Mouse (Mus musculus) layer of hippocampus, adult 9-10 months (tissue): ENCODE measurements around the gene Cntnap1.

Source experiments
- DNase-seq: peaks from one replicate; pipeline ENCODE4 v3.0.0; 2022; ENCODE audit warnings: low spot score

Gene Cntnap1

DNA sequence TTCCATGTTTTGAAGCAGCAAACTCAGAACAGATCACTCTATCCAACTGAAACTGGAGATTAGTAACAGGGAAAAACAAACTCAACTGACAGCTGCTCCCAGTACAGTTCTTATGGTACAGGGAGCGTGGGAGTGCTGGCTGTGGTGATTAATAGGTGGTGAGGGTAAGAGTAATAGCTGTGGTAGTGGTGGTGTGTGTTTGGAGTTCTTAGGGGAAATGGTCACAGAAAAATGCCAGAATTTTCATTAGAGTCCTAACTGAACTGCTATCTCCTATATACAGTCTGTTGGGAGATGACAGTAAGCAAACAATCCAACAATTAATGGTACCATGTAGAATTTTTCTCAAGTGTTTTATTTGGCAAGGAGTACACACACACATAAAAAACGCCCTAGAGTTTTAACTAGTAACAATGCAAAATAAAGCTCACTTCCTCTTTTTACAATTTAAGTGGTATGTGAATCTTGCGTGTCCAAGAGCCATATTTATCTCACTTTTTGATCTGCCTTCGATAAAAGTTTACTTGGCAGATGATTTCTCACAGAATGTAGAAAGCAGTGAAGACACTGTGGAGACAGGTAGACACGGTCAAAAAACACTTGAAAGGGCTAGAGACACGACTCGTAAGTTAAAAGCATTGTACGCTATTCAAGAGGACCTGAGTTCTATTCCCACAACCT is 51.1 kb downstream of the Cntnap1 start:
- no peak for DNase-seq

DNA sequence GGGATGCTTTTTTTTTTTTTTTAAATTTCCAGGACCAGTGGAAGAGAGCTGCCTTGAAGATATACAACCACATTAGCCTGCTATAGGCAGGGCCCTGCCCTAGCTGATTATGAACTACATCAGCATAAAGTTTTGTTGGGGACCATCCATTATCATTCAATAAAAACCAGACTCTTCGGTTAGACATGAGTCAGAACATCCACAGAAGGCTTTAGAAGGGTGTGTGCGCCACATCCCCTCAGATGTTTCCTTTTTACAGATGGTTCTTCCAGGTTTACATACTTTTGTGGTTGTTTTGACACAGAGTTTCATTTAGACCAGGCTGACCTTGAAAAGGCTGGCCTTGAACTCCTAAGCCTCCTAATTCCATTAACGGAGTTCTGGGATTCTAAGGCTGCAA is 54.0 kb downstream of the Cntnap1 start:
- DNase-seq = no peak

DNA sequence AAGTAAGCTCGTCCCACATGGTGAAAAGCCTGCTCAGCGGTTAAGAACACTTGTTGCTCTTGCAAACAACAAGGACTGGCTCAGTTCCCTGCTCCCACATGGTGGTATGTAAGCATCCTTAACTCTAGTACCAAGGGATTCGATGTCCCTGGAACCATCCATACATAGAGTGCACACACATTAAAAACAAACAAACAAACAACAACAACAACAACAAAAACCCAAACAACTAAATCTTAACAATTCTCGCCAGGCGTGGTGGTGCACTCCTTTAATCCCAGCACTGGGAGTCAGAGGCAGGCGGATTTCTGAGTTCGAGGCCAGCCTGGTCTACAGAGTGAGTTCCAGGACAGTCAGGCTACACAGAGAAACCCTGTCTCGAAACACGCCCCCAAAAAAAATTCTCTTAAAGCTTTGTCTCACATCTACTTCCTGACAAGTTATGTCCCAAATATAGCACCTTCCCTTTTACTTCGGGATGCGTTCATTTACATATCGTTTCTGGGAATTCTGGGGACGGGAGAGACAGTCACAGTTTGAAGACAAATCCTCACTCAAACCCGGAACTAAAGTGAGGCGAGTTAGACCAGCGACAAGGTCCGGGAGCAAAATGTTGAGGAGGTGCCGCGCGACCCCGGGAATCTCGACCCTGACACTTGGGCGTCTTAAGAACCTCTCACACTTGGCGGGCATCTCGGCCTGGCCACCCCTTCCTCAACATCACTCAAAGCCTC is 55.2 kb downstream of the Cntnap1 start:
- DNase-seq = no peak

DNA sequence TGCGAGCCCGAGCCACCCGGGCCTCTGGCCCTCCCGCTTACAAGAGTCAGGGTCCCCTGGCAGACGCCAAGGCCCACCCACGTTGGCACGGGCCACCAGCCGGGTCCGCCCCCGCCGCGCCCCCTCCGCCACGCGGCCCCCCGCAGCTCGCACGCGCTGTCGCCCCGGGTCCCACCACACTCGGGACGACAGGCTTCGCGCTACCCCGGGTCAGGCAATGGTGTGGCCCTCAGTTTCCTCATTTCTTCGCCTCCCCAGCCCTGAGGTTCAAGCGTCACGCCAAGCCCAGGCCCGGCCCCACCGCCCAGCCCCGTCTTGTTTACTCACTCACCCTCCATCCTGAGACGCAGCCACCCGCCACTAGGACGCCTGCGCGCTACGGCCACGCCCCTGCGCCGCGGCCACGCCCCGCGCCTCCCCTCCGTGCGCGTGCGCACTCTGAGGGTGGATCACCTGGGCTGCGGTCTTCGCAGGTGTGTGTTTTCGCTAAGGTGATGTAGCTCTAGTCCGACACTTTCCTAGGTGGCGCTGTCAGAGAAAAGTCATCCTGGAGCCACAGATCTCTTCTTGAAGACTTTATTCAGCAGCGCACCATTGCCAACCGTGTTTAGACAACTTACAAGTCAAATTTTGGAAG is 55.9 kb downstream of the Cntnap1 start, which contains the start of gene Ezh1:
Gene Ezh1, minus strand, starts transcription at position 399 of the 637 bp plus-strand sequence.
- DNase-seq = peak; percentile 65

DNA sequence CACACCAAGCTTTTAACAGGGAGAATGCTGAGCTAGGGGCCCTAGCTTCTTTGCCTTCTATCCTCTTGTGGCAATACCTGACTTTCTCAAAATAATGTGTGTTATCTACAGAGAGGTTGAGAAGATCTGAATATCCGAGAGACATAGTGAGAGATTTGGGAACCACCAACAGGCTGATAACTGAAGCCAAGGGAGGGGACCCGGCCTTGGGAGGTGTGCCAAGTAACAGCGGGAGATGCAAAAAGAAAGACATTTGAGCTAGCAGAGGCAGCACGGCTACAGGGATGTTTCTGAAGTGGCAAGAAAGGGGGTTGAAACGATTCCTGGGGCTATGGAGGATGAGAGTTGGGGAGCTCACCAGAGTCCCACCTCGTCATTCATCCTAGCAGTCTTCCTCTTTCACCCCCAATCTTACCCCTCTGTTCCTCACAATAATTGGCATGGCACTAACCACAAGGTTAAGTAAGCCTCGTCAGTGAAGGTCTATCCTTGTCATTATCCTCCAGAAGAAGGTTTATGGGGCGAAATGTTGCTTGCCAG is 59.1 kb downstream of the Cntnap1 start:
- no peak for DNase-seq

DNA sequence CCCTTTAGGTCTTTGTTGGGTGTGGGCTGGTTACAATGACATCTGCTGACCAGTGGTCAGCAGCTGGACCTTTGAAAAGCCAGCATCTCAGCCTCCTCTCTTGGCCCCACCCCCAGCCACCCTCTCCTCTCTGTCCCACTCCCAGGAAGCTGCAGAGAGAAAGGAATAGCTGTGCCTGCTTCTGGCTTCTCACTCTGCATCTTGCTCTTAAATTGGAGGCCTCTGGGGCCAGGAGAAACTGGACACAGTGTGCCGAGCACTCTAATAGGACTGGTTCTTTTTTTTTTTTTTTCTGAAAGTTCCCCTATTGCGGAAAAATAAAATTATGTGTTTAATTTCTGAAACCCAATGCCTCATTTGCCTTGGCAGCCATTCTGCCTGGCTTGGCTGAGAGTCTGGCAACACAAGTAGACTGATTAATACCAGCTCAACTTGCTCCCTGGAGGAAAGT is 59.8 kb downstream of the Cntnap1 start:
- no peak for DNase-seq

DNA sequence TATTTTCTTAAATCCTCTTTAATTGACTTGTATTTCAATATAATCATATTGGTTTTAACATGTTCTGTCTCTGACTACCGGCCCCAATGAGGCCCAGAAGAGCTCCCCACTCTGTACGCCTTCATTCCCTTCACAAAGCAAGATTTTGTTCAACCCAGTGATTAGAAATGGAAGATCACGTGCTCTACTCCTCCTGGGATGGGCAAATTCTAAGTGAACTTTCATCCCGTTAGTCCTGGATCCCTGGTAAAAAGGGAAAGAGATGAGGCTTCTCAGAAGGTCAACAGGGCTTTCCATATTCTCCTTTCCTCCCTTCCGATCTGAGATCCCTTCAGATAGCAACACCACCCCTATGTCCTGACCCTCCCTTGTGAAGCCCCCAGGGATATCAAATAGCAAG is 60.2 kb downstream of the Cntnap1 start:
- no peak for DNase-seq

DNA sequence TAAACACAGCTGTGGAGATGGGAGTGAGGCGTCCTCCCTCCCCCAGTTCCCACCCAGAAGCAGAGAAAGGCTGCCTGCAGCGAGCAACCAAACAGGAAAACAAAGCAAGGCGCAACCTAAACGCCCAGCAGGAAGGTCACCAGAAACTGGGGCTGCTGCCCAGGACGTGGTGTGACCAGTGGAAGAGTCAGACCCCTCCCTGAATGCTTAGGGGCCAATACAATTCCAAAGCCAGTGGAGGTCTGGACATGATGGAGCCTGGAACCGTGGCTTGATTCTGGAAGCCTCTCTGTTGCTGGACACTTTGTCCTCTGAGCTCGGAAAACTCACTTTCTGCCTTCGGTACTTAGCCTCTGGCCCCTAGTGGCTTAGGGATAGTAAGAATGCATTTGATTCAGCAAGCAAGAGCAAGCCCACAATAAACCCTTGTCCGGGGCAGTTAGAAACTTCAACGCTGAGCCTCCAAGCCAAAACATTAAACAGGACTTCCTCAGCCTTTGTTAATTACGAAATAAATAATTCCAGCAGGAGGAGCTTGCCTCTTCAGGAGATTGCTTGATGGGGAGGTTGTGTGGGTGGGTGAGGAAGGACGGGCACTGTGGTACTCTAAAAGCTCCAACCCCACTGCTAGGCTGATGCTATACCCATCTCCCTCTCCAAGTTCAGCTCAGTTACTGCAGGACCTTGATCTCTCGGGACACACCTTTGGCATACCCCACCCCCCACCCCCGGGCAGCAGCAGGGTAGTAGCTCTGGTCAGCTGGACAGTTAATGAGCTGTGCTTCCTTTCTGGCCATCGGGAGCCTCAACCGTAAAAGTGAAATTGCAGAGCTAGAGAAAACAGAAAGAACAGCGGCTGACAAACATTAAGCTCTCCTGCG is 60.9 kb downstream of the Cntnap1 start:
- no peak for DNase-seq

DNA sequence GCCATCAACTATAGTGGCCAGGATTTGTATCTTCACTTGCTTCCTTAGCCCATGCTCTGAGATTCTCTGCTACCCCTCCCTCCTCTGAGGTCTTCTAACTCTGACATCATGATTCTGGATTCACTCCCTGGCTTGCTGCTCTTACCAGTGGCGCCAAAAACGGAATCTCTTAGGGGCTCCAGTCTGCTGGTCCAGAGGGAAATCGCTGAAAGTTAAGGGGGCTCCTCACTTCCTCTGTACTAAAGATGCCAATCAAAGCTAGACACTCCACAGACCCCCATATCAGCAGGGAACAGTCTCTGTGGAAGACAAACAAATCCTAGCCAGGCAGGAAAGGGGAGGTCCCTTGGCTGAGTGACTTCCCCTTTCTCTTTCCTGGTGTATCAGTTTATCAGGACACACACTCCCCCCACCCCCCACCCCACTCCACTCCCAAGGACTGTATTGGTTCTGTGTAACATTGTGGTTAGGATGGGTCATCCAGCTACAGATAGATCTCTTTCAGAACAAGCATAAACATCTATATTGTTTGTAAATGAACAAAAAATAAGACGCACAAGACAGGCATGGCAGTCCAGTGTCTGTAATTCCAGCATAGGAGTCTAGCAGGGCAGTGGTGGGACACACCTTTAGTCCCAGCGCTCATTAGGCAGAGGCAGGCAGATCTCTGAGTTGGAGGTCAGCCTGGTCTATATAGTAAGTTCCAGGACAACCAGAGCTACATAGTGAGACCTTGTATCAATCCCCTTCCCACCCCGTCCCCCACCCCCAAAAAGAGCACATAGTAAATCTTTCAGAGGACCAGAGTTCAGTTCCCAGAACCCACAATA is 61.9 kb downstream of the Cntnap1 start:
- DNase-seq = no peak

DNA sequence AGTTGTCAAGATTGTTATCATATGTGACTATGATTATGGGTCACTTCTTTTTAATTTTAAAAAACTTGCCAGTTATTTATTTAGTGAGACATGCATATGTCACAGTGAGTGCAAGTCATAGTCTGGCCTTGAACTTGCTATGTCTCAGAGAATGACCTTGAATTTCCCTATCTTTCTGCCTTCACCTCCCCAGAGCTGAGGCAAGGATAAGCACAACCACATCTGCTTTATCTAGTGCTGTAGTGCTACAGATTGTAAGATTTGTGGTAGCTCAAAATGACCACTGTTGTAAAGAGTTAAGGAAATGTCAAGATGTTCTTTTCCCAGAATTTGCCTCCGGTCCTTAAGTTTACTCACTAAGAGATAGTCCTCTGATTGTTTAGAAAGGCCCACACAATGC is 62.9 kb downstream of the Cntnap1 start:
- DNase-seq = no peak

DNA sequence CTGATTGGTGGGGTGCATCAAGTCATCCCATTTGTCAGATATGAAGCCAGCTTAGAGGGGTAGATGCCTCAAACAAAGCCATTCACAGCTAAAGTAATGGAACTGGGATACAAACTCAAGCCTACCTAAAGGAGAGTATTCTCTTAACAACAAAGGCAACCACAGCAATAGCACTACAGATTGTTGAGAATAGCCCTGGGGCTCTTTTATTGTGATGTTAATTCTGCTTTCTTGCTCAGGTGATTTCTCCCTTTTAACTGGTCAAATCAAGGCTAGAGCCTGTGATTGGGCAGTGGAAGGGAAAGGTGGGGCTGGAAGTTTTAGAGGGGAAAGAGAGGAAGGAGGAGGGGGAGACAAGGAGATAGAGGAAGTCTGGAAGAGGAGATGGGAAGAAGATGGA is 63.8 kb downstream of the Cntnap1 start:
- no peak for DNase-seq

DNA sequence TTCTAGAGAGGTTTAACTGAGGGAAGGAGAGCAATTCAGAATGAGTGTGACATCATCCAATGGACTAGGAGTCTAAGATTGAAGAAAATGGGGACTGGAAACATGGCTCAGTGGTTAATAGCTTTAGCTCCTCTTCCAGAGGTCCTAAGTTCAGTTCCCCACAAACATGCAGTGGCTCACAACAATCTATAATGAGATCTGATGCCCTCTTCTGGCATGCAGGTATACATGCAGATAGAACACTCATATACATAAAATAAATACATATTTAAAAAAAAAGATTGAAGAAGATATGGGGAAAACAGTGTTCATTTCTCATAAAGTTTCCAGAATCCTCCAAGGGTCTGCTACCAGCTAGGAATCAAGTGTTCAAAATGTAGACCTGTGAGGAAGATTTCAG is 65.1 kb downstream of the Cntnap1 start:
- no peak for DNase-seq

DNA sequence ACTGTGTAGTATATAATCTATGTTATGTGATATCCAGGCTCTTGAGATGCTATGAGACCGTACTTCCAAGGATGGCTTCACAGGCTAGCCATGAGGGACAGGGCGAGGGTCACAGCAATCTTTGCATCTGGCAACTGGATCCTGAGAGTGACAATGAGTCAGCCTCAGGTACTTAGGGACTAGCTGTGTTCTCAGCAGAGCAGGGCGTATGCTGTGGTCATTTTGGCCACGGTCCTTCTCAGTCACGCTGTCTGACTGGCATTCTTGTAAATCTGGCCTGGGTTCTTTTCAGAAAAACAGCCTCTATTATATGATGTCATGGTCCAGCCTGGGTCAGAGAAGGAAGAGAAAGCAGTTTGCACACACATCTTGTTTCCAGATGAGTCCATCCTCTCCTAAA is 66.5 kb downstream of the Cntnap1 start:
- DNase-seq = no peak

DNA sequence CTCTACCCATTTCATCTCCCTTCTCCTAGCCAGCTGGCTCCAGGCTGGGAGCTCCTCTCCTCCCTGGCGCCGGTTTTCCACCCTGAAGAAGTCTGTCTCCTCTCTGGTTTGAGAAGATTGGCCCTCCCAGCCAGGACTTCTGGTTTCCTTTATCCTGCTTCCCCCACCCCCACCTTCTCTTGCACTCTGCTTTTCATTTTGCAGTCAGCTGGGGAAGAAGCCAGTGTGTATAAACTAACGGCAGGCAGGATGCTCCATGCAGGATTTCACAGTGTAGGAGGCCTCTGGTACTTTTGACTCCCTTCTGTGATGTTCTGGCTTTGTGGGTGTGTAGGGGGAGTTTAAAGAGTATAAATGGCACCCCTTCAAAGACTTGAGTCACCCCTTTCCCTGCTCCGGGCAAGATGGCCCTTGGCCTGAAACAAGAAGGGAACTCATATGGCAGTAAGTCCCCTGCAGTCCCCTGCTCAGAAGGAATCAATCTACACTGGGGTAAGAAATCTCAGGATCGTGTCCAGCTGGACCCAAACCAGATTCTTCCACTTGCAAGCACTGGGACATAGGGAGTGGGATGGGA is 67.8 kb downstream of the Cntnap1 start:
- no peak for DNase-seq
